Mouse (Mus musculus) testis, adult 2 months (tissue): ENCODE data around the gene Cog3.

ENCODE experiments used
- CTCF ChIP-seq: fragments of 200-500 bp; IDR thresholded peaks from 2 replicates; pipeline ENCODE4 v1.5.1; 2012; ENCODE audit warnings: low read depth, mild to moderate bottlenecking, inconsistent platforms, low read length, moderate library complexity; ENCODE audit not compliant: control insufficient read depth, insufficient read depth, insufficient replicate concordance
- POLR2A ChIP-seq: fragments of 200-500 bp; IDR thresholded peaks from 2 replicates; pipeline ENCODE4 v1.6.1; 2012; ENCODE audit warnings: low read depth, mild to moderate bottlenecking, inconsistent platforms, low read length, moderate library complexity; ENCODE audit not compliant: control insufficient read depth

DNA sequence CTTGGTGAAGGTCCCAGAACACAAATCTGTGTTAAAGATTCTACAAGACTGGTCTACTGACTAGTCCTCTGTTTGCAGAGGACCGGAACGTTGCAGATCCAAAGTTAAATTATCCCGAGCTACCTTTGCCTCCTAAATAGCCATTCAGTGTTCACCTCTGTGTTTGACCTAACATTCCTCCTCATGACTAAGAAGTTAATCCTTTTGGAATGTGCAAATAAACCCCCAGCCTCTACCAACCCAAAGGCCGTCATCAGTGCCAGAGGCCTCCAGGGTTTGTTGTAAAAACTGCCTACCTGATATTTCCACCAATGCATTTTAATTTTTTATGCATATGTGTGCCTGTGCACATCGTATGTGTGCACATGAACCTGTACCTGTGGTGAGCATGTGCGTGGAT is 40.0 kb upstream of the Cog3 start:
- TF ChIP-seq CTCF (no peak), POLR2A (no peak)
